Comparison of ENCODE assay signal across 13 mouse cellular contexts in the genomic region with DNA sequence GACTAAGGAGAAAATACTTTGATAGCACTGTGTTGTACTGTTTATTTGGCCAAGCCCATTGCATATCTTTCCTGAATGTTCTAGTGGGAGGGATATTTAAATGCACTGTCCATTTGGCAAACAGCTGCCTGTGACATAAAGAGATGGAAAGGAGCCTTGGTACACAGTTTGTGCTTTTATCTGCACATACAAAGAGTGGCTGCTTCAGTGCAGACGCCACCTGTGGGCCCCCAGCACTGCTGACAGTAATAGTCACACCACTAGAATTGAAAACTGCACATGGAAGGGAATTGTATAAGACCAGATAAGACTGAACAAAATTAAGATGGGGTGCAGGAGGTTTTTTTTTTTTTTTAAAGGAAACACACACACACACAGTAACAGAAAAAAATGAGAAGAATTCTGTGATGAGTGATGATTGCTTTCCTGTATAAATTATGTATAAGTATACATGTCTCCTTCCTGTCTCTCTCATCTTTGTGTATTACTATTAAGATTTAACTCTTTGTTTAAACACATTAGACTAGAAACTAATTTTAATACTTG.
DNase-seq lines count a peak whose midpoint lies in the region; ATAC-seq lines count a peak whose summit lies in the region.
"Had no signal": no experiment of that assay in that cellular context is flagged by ENCODE, and none has a peak within 500 bp of the region (broad histone marks: within the 10 kb centered on the region; RNA-seq: fewer than 3 reads in every experiment).

No protein-coding gene starts in this region.

- no peak for DNase-seq in hindbrain, embryonic 10.5 days (ENCODE audit: low spot score)
- no peak for DNase-seq in hindbrain, embryonic 11.5 days (ENCODE audit: low spot score)
- peak; percentile 43 for DNase-seq in c-Kit-positive CD71-positive TER-119-positive erythroid progenitor cells, embryonic 14.5 days (ENCODE audit: low spot score)
- no peak for DNase-seq in heart, adult 9 months (ENCODE audit: low spot score in 2 of 2)
- DNase-seq in ovary, postnatal 14 days (ENCODE audit: low spot score), result no peak
- no peak for DNase-seq in adrenal gland, postnatal 10 days
- DNase-seq: adrenal gland, adult 2 months; heart, postnatal 4 days had no signal

- no peak overlapping the region for H3K27ac ChIP-seq in hindbrain, embryonic 10.5 days
- H3K27ac ChIP-seq in hindbrain, embryonic 11.5 days (ENCODE audit: low read depth, low read length), result no peak overlapping the region
- H3K27ac ChIP-seq in liver, embryonic 15.5 days (replicated peaks), result peak overlapping the region; percentile 31
- H3K27ac ChIP-seq: embryonic facial prominence, embryonic 12.5 days; lung, embryonic 15.5 days; stomach, embryonic 15.5 days had no signal

- H3K4me2 ChIP-seq in hindbrain, embryonic 11.5 days (replicated peaks; ENCODE audit: low read depth, low read length), result no peak overlapping the region
- H3K4me2 ChIP-seq in liver, embryonic 15.5 days, result no peak overlapping the region
- H3K4me2 ChIP-seq: embryonic facial prominence, embryonic 12.5 days; lung, embryonic 15.5 days; stomach, embryonic 15.5 days had no signal

- H3K9ac ChIP-seq in hindbrain, embryonic 11.5 days (ENCODE audit: low read depth, low read length), result no peak overlapping the region
- no peak overlapping the region for H3K9ac ChIP-seq in liver, embryonic 15.5 days
- H3K9ac ChIP-seq: embryonic facial prominence, embryonic 12.5 days; lung, embryonic 15.5 days; stomach, embryonic 15.5 days had no signal

- ATAC-seq in hindbrain, embryonic 11.5 days (ENCODE audit: low FRiP score), result no peak
- peak; percentile 41 for ATAC-seq in CD4-positive, CD25-positive, alpha-beta regulatory T cell, adult 4 months
- ATAC-seq in liver, embryonic 15.5 days (ENCODE audit: insufficient read depth), result peak; percentile 62; the same call in 1 of the 2 replicates

- no peaks in the 10 kb centered on the region for H3K27me3 ChIP-seq in hindbrain, embryonic 10.5 days (ENCODE audit: insufficient read depth, poor library complexity, severe bottlenecking)
- H3K27me3 ChIP-seq in hindbrain, embryonic 11.5 days (ENCODE audit: control insufficient read depth, insufficient read depth, low read length), result no peaks in the 10 kb centered on the region
- H3K27me3 ChIP-seq in liver, embryonic 15.5 days, result no peaks in the 10 kb centered on the region
- H3K27me3 ChIP-seq: embryonic facial prominence, embryonic 12.5 days; lung, embryonic 15.5 days; stomach, embryonic 15.5 days had no signal

- no peaks in the 10 kb centered on the region for H3K36me3 ChIP-seq in hindbrain, embryonic 10.5 days
- H3K36me3 ChIP-seq in hindbrain, embryonic 11.5 days (ENCODE audit: control insufficient read depth, insufficient read depth, low read length), result no peaks in the 10 kb centered on the region
- H3K36me3 ChIP-seq in liver, embryonic 15.5 days (replicated peaks), result no peaks in the 10 kb centered on the region
- H3K36me3 ChIP-seq: embryonic facial prominence, embryonic 12.5 days; lung, embryonic 15.5 days; stomach, embryonic 15.5 days had no signal

- H3K4me3 ChIP-seq in hindbrain, embryonic 10.5 days, result 0 out of 2 replicates have a peak overlapping the region, but pooled peaks have one; percentile 1
- no peak overlapping the region for H3K4me3 ChIP-seq in hindbrain, embryonic 11.5 days (ENCODE audit: low read depth, low read length)
- no peak overlapping the region for H3K4me3 ChIP-seq in liver, embryonic 15.5 days (replicated peaks)
- H3K4me3 ChIP-seq: embryonic facial prominence, embryonic 12.5 days; lung, embryonic 15.5 days; stomach, embryonic 15.5 days had no signal

- 70% methylated on average over 1 of the region's 1 CpGs for WGBS in hindbrain, embryonic 10.5 days
- WGBS in hindbrain, embryonic 11.5 days, result 74% methylated on average over 1 of the region's 1 CpGs
- WGBS in liver, embryonic 15.5 days (ENCODE audit: insufficient replicate concordance), result 8% methylated on average over 1 of the region's 1 CpGs

- H3K4me1 ChIP-seq in hindbrain, embryonic 10.5 days (replicated peaks), result no peaks in the 10 kb centered on the region
- no peaks in the 10 kb centered on the region for H3K4me1 ChIP-seq in hindbrain, embryonic 11.5 days (replicated peaks; ENCODE audit: control insufficient read depth, insufficient read depth, low read length)
- H3K4me1 ChIP-seq in liver, embryonic 15.5 days (replicated peaks), result peaks cover 15% of the 10 kb centered on the region
- H3K4me1 ChIP-seq: embryonic facial prominence, embryonic 12.5 days; lung, embryonic 15.5 days; stomach, embryonic 15.5 days had no signal

- no peaks in the 10 kb centered on the region for H3K9me3 ChIP-seq in hindbrain, embryonic 10.5 days
- H3K9me3 ChIP-seq in hindbrain, embryonic 11.5 days (ENCODE audit: control insufficient read depth, low read length), result no peaks in the 10 kb centered on the region
- H3K9me3 ChIP-seq in liver, embryonic 15.5 days (replicated peaks), result no peaks in the 10 kb centered on the region
- H3K9me3 ChIP-seq: embryonic facial prominence, embryonic 12.5 days; lung, embryonic 15.5 days; stomach, embryonic 15.5 days had no signal
